Mouse (Mus musculus): ENCODE data around the gene Epha2. TPM values are rescaled to one million over a fixed set of nuclear protein-coding genes. Genes with fewer than 3 reads are reported as not detected.

Gene Epha2
- polyA plus RNA-seq, 1 experiment from 2014 or later, result 0.21 TPM

Small RNA genes within 50 kb of the gene (microRNA-seq; reads per million reads assigned to microRNA genes)
- not detected for gene Gm25690

Other genes starting within 250 kb of the Epha2 start
- gene Crocc, start 240.7 kb upstream of the Epha2 start, polyA plus RNA-seq (2014; fragmentation: Nextera tagmentation; extraction: Ambion mirVana), result 4.8 and 5.2 TPM in 2 replicates
- gene Necap2, start 222.9 kb upstream of the Epha2 start, polyA plus RNA-seq (2014; fragmentation: Nextera tagmentation; extraction: Ambion mirVana), result 37.0 and 49.9 TPM in 2 replicates
- gene Spata21, start 212.9 kb upstream of the Epha2 start, polyA plus RNA-seq (2014; fragmentation: Nextera tagmentation; extraction: Ambion mirVana), result 0.50 and 0.79 TPM in 2 replicates
- 13.2 and 13.7 TPM in 2 replicates for gene Szrd1, start 161.5 kb upstream of the Epha2 start, polyA plus RNA-seq (2014; fragmentation: Nextera tagmentation; extraction: Ambion mirVana)
- 28.3 and 31.7 TPM in 2 replicates for gene Fbxo42, start 153.3 kb upstream of the Epha2 start, polyA plus RNA-seq (2014; fragmentation: Nextera tagmentation; extraction: Ambion mirVana)
- 8.5 and 9.2 TPM in 2 replicates for gene Rsg1, start 87.3 kb upstream of the Epha2 start, polyA plus RNA-seq (2014; fragmentation: Nextera tagmentation; extraction: Ambion mirVana)
- 0.68 and 1.6 TPM in 2 replicates for gene Arhgef19, start 61.7 kb upstream of the Epha2 start, polyA plus RNA-seq (2014; fragmentation: Nextera tagmentation; extraction: Ambion mirVana)
- 28.8 and 47.7 TPM in 2 replicates for gene Fam131c, start 67.0 kb downstream of the Epha2 start, polyA plus RNA-seq (2014; fragmentation: Nextera tagmentation; extraction: Ambion mirVana)
- 0.33 TPM in 1 of 2 replicates, not detected in the other for gene Clcnka, start 97.5 kb downstream of the Epha2 start, polyA plus RNA-seq (2014; fragmentation: Nextera tagmentation; extraction: Ambion mirVana)
- not detected in 2 replicates for gene Clcnkb, start 114.8 kb downstream of the Epha2 start, polyA plus RNA-seq (2014; fragmentation: Nextera tagmentation; extraction: Ambion mirVana)
- gene Hspb7, start 119.5 kb downstream of the Epha2 start, polyA plus RNA-seq (2014; fragmentation: Nextera tagmentation; extraction: Ambion mirVana), result 0.12 TPM in 1 of 2 replicates, not detected in the other
- 0.39 TPM in 1 of 2 replicates, not detected in the other for gene Srarp, start 134.9 kb downstream of the Epha2 start, polyA plus RNA-seq (2014; fragmentation: Nextera tagmentation; extraction: Ambion mirVana)
- 32.2 and 36.6 TPM in 2 replicates for gene Zbtb17, start 143.4 kb downstream of the Epha2 start, polyA plus RNA-seq (2014; fragmentation: Nextera tagmentation; extraction: Ambion mirVana)
- 21.7 and 23.9 TPM in 2 replicates for gene Spen, start 237.4 kb downstream of the Epha2 start, polyA plus RNA-seq (2014; fragmentation: Nextera tagmentation; extraction: Ambion mirVana)